Mouse (Mus musculus): ENCODE measurements around the gene D5Ertd579e.
A peak's percentile ranks its signal among the peaks of the same experiment; 100 is the strongest.

Gene D5Ertd579e

GRCm38 (mm10) chr5:36567627-36568026 is 128.2 kb downstream of the D5Ertd579e start:
- DNase-seq = no peak

DNA sequence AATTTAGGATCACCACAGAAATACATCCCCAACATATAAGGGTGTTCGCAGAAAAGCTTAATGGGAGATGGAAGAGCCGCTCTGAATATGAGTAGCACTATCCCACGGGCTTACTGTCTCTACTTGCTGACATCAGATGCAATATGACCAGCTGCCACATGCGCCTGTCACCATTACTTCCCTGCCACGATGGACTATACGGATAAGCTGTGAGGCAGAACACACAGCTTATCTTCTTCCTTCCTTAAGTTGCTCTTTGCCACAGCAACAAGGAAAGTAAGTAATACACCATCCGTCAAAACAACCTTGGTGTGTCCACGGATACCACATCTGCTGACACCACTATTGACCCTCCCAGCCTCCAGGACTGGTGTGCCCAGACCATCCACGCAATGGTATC is 131.3 kb downstream of the D5Ertd579e start:
- DNase-seq = no peak

DNA sequence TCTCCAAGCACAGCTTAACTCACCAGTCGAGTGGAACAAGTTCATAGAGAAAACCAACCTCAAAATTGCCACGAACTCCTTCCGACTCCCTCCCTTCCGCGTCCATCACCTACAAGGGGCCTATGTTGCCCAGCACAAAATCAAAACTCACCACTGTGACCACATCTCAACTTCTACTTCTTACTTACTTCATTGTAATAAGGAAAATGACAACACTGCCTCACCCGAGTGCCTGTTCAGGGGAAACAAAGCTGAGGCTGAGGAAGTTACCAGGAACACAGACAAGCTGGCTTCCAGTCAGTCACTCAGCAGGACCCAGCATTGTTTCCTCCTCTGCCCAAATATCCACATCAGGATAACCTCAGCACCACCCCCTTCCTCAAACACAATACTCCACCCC is 132.1 kb downstream of the D5Ertd579e start:
- DNase-seq = no peak

DNA sequence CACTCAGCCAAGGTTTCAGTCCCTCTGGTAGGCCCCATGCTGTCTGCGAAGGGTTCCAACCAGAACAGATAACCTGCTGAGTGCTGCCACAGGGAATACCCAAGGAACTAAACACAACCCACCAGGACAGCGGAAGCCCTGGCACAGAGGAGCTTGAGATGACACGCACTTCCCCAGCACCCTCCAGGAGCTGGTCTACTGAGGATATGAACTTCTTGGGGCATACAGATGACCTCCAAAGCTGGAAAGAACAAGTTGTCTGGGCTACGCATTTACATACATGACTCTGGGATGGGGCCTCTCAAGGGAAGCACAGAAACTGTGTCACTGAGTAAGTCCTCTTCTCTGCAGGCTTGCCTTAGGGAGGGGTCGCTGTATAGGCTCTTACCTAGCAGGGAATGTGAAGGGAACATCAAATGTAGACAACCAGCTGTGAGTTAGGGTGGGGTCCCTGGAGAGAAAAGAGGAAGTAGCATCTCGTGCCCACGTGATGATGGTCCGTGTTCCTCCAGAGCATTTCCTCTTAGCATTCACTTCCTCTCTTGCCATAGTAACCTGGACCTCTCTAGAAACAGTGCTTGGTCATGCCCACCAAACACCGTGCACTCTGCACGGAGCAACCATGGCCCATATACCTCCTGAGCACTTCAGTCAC is 132.9 kb downstream of the D5Ertd579e start:
- DNase-seq = no peak

GRCm38 (mm10) chr5:36561509-36561908 is 134.3 kb downstream of the D5Ertd579e start:
- no peak for DNase-seq

DNA sequence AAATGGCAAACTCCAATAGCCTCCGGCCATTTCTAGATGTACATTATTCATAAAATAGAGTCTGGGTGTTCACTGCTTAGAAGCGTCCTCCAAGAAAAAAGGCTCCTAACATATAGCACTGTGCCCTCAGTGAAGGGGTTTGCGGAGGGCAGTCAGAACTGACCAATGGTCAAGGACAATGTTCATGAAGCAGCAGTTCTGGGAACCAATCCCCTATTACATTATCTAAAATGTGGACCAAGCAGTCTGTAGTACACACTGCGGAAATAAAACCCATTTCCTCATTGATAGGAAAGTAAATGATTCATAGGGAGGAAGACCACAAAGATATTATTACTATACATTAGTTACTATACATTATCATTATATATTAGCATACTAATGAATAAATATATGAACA is 135.3 kb downstream of the D5Ertd579e start:
- no peak for DNase-seq

GRCm38 (mm10) chr5:36559510-36560235 is 136.2 kb downstream of the D5Ertd579e start:
- no peak for DNase-seq

DNA sequence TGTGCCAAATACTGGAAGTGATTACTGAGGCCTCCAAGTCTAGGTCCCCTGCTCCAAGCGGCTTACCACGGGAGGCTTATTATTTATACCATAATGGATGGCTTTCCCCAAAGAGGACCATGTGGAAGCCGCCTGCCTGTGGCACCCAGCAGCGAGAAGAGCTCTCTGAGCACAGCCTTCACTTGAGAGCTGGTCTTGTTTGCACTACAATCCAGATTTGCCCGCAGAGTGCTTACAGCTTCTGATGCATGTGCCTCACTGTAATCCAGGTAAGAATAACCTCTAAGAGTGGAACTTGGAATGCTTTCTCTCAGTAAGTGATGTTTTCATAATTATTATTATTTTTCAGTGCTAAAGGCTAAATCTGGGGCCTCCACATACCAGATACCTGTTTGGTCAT is 136.7 kb downstream of the D5Ertd579e start:
- DNase-seq = no peak

- no peak for DNase-seq
These were observed 137.3 kb downstream of the D5Ertd579e start for GRCm38 (mm10) chr5:36558526-36558925.

DNA sequence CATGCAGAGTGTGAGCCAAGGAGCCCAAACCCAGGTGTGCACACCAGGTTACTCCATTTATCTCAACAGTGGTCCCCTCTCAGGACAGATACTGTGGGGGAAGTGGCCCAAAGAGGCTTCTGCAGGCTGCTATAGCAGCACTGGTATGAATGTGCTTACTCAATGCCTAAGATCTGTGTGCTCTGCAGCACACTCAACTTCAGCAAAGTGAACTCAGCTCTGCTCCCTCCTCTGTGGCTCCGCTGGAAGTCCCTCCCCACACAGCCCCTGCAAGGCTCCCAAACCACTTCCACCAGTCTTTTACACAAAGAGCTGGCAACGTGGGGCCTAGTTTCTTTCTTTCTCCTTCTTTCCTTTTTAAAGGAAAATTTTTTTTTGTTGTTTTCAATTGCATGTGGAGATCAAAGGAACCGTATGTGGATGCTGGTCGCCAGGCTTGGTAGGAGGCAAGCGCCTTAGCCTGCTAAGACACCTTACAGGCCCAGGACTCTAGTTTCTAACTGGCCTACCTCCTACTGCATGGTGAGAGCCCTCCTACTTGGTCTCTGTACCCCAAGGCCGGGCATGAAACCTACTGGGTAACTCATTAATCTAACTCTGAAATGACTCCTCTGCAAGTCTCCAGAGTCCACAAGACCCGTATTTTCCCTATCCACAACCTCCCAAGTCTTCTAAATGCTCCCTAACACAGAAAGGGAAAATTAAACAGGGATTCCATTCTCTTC is 138.1 kb downstream of the D5Ertd579e start:
- DNase-seq = no peak

DNA sequence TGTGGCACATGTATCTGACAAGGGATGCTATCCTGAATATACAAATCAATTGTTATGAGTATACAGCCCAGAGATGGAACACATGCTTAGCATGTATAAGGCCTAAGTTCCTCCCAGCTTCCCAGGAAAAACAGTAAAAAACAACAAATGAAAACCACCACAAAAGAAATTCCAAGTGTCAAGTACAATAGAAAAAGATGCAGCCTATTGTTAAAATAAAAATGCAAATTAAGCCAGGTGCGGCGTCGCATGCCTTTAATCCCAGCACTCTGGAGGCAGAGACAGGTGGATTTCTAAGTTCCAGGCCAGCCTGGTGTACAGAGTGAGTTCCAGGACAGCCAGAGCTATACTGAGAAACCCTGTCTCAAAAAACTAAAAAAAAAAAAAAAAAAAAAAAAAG is 138.9 kb downstream of the D5Ertd579e start:
- DNase-seq = no peak

- DNase-seq = no peak
These were observed 139.5 kb downstream of the D5Ertd579e start for GRCm38 (mm10) chr5:36556289-36556688.

GRCm38 (mm10) chr5:36554496-36554895 is 141.3 kb downstream of the D5Ertd579e start:
- DNase-seq = no peak

GRCm38 (mm10) chr5:36553886-36554285 is 141.9 kb downstream of the D5Ertd579e start:
- no peak for DNase-seq

DNA sequence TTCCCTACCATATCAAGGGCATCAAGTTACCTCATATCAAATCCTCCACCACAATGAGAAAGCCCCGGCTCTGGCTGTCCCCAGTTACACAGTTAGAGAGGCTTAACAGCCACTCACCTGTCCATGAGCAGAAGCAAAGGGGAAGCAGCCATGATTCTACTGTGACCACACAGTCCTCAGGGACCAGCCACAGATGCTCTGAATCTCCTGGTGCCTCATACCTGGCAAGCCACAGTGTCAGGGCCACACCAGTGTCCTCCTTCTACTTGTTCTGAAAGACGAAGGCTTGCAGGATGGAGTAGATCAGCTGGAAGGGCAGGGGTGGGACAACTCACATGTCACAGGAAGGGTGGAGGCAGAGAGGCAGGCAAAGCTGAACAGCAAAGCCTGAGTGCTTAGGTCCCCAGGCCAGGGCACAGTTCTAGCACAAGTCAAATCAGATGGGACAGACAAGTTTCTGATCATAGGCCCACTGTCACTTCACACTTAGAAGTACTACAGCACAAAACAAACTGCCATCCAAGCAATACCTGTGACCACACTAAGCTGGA is 142.7 kb downstream of the D5Ertd579e start:
- no peak for DNase-seq

GRCm38 (mm10) chr5:36552391-36552790 is 143.4 kb downstream of the D5Ertd579e start:
- DNase-seq = peak; percentile 22 to 30

Measured in cerebellum, postnatal 14 days (tissue).